8 mouse cellular contexts compared by ENCODE assay signal in the genomic region with DNA sequence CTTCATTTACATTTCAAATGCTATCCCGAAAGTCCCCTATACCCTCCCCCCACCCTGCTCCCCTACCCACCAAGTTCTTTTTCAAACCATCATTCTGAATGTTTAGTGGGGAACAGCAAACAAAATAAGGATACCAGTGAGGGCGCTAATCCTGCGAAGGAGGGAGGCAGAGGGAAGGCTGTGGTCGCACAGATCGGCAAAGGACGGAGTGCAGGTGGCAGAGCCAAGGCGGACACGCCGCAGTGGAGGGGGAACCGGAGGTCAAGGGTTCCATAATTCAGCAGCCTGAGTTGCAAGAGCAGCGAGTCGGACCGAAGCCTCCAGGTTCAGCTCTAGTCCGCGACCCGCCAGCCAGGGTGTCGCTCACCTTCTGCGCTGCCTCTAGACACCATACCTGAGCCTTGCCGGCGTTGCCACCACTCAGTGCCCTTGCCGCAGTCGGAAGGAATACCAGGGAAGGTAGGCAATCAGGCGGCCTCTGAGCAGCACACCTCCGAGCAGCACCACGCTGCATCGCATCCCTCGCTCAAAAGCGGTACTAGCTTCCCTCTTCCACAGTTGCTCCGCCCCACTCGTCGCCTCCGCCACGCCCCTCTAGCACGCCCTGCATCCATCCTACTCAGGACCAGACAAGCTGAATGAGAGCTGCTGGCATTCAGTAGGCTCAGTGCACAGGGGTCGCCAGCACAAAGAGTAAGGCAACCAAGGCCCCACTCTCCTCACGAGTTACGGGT.
DNase-seq lines count a peak whose midpoint lies in the region; ATAC-seq lines count a peak whose summit lies in the region.

No protein-coding gene starts in this region.

- peak overlapping the region; percentile 58 for H3K4me2 ChIP-seq in hindbrain, embryonic 16.5 days (ENCODE audit: low read length)
- peak overlapping the region; percentile 79 for H3K4me2 ChIP-seq in limb, embryonic 13.5 days (replicated peaks)

- intact Hi-C loops in gastrocnemius, postnatal 36 days (cut with DNase I) = no loop called here

- H3K4me1 ChIP-seq in megakaryocyte, embryonic 14.5 days = peaks cover 7% of the 10 kb centered on the region; the same call in 1 of the 2 replicates
- peaks cover 6% of the 10 kb centered on the region; the same call in 1 of the 2 replicates for H3K4me1 ChIP-seq in embryonic facial prominence, embryonic 10.5 days
- H3K4me1 ChIP-seq in hindbrain, embryonic 16.5 days (ENCODE audit: control insufficient read depth, insufficient read depth, low read depth, low read length) = peaks cover 2% of the 10 kb centered on the region; the same call in 1 of the 2 replicates
- H3K4me1 ChIP-seq in limb, embryonic 13.5 days = 0 out of 2 replicates have a peak, but pooled peaks cover 6% of the 10 kb centered on the region

- peak overlapping the region; percentile 85 for H3K4me3 ChIP-seq in megakaryocyte, embryonic 14.5 days (replicated peaks)
- H3K4me3 ChIP-seq in embryonic facial prominence, embryonic 10.5 days = peak overlapping the region; percentile 64
- H3K4me3 ChIP-seq in hindbrain, embryonic 16.5 days (ENCODE audit: low read length) = peak overlapping the region; percentile 58
- H3K4me3 ChIP-seq in limb, embryonic 13.5 days = peak overlapping the region; percentile 45

- no peak overlapping the region for H3K27ac ChIP-seq in embryonic facial prominence, embryonic 10.5 days (replicated peaks)
- peak overlapping the region; percentile 15 for H3K27ac ChIP-seq in hindbrain, embryonic 16.5 days (ENCODE audit: low read depth, low read length)
- no peak overlapping the region for H3K27ac ChIP-seq in limb, embryonic 13.5 days

- H3K9me3 ChIP-seq in megakaryocyte, embryonic 14.5 days = peaks cover 7% of the 10 kb centered on the region; the same call in 1 of the 2 replicates
- no peaks in the 10 kb centered on the region for H3K9me3 ChIP-seq in embryonic facial prominence, embryonic 10.5 days
- no peaks in the 10 kb centered on the region for H3K9me3 ChIP-seq in hindbrain, embryonic 16.5 days (ENCODE audit: control insufficient read depth, low read length)
- H3K9me3 ChIP-seq in limb, embryonic 13.5 days = no peaks in the 10 kb centered on the region

- DNase-seq in embryonic facial prominence, embryonic 10.5 days (ENCODE audit: low spot score) = peak; percentile 73
- DNase-seq in right cerebral cortex, adult 2 months (ENCODE audit: low spot score in 2 of 2) = peak; percentile 30 to 60
- no peak for DNase-seq in gastrocnemius, postnatal 36 days

- H3K27me3 ChIP-seq in megakaryocyte, embryonic 14.5 days (replicated peaks) = peaks cover 7% of the 10 kb centered on the region
- peaks cover 27% of the 10 kb centered on the region for H3K27me3 ChIP-seq in embryonic facial prominence, embryonic 10.5 days (replicated peaks; ENCODE audit: low read depth, poor library complexity, severe bottlenecking)
- no peaks in the 10 kb centered on the region for H3K27me3 ChIP-seq in hindbrain, embryonic 16.5 days (replicated peaks; ENCODE audit: control insufficient read depth, insufficient read depth, low read length)
- H3K27me3 ChIP-seq in limb, embryonic 13.5 days = peaks cover 18% of the 10 kb centered on the region

- WGBS in embryonic facial prominence, embryonic 10.5 days = 3% methylated on average over 37 of the region's 37 CpGs
- WGBS in hindbrain, embryonic 16.5 days = 2% methylated on average over 37 of the region's 37 CpGs
- 3% methylated on average over 37 of the region's 37 CpGs for whole genome bisulfite sequencing in limb, embryonic 13.5 days

- H3K9ac ChIP-seq in hindbrain, embryonic 16.5 days (ENCODE audit: low read depth, low read length) = peak overlapping the region; percentile 75
- peak overlapping the region; percentile 51 for H3K9ac ChIP-seq in limb, embryonic 13.5 days

- no peaks in the 10 kb centered on the region for H3K36me3 ChIP-seq in megakaryocyte, embryonic 14.5 days (replicated peaks; ENCODE audit: low read length)
- no peaks in the 10 kb centered on the region for H3K36me3 ChIP-seq in embryonic facial prominence, embryonic 10.5 days (replicated peaks)
- no peaks in the 10 kb centered on the region for H3K36me3 ChIP-seq in hindbrain, embryonic 16.5 days (ENCODE audit: control insufficient read depth, insufficient read depth, low read length)
- H3K36me3 ChIP-seq in limb, embryonic 13.5 days = no peaks in the 10 kb centered on the region

- no peak for ATAC-seq in megakaryocyte, adult 5-6 weeks (ENCODE audit: poor library complexity, severe bottlenecking)
- ATAC-seq in hindbrain, embryonic 16.5 days = peak; percentile 99
- peak; percentile 64 for ATAC-seq in limb, embryonic 13.5 days (ENCODE audit: low FRiP score, low read depth)
- no peak for ATAC-seq in erythroid progenitor cell, adult 5-6 weeks (replicated peaks; ENCODE audit: low FRiP score, poor library complexity, severe bottlenecking)

Comparison
In these comparisons a context has a peak if more than half of its experiments do, and no peak if none do; other contexts are left out.
1. ATAC-seq: peak in hindbrain, embryonic 16.5 days (single experiment) and limb, embryonic 13.5 days (single experiment); none in megakaryocyte, adult 5-6 weeks (single experiment) and erythroid progenitor cell, adult 5-6 weeks (single experiment).
2. DNase-seq: peak in embryonic facial prominence, embryonic 10.5 days (single experiment) and right cerebral cortex, adult 2 months (2 of 2); none in gastrocnemius, postnatal 36 days (0 of 2).
3. Peak in every context shown above with its lines, with median percentiles within 50 percentile points of each other: H3K4me3 ChIP-seq.